Mouse (Mus musculus) liver, adult 2 months (tissue): ENCODE measurements around the gene Arhgef2.

Experiments used
- CTCF ChIP-seq: fragments of 200-500 bp; IDR thresholded peaks from 2 replicates; pipeline ENCODE4 v1.5.1; 2011; ENCODE audit warnings: low read depth, low read length, control low read depth
- POLR2A ChIP-seq: fragments of 200-500 bp; IDR thresholded peaks from 2 replicates; pipeline ENCODE4 v1.6.1; 2011; ENCODE audit warnings: low read length, control low read depth; ENCODE audit not compliant: insufficient read depth; ENCODE audit errors: extremely low read depth

DNA sequence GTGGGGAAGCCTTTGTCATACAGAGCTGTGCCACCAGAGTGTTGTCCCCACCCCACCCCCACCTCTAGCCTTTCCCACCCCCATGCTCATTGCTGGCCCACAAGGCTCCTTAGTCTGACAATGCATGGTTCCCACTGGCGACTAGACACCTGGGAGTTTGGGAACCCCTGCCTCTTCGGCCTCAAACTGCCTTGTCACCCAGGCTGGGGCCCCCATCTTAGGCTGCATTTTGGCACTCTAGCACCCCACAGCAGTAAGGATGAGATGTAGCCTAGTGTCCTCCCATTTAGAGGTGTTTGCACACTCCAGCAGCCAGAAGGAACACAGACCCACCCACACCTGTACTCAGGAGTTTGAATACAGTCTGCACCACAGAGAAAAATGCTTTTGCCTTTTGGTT lies 32.0 kb upstream of the Arhgef2 start:
- TF ChIP-seq CTCF = no peak
- no peak for TF ChIP-seq POLR2A
